Mouse (Mus musculus): Measurements from ENCODE around the gene Ccdc182. TPM values are rescaled to one million over a fixed set of nuclear protein-coding genes. Genes with fewer than 3 reads are reported as not detected.
A peak's percentile ranks its signal among the peaks of the same experiment; 100 is the strongest.

Gene Ccdc182
- polyA plus RNA-seq, 1 experiment from 2014 or later, result not detected

- ATAC-seq (ENCODE audit: low FRiP score, low TSS enrichment), result no peak
- WGBS, result 38% methylated on average over 7 of the region's 7 CpGs
Measured at GRCm38 (mm10) chr11:88260463-88260862, 33.4 kb upstream of the Ccdc182 start.

GRCm38 (mm10) chr11:88264889-88265288, 29.0 kb upstream of the Ccdc182 start:
- no peak for ATAC-seq (ENCODE audit: low FRiP score, low TSS enrichment)
- DNase-seq (ENCODE audit: low spot score), result no peak
- no peaks in the 10 kb centered on the region for H3K36me3 ChIP-seq (ENCODE audit: control insufficient read depth, insufficient read depth, low read length)
- 75% methylated on average over 5 of the region's 5 CpGs for WGBS
- no peak overlapping the region for H3K4me2 ChIP-seq (replicated peaks; ENCODE audit: low read depth)
- H3K4me3 ChIP-seq (ENCODE audit: low read depth, low read length), result no peak overlapping the region
- TF ChIP-seq EP300 (optimal IDR thresholded peaks at IDR 0.05) (no peak), CTCF (IDR thresholded peaks at IDR 0.05; ENCODE audit: low read depth) (no peak)
- H3K27ac ChIP-seq (replicated peaks), result no peak overlapping the region
- H3K9me3 ChIP-seq (ENCODE audit: control insufficient read depth, low read length), result no peaks in the 10 kb centered on the region
- no peaks in the 10 kb centered on the region for H3K4me1 ChIP-seq (replicated peaks; ENCODE audit: control insufficient read depth, insufficient read depth)
- no peak overlapping the region for H3K9ac ChIP-seq (ENCODE audit: low read length)
- H3K27me3 ChIP-seq (ENCODE audit: control insufficient read depth, insufficient read depth, low read length), result no peaks in the 10 kb centered on the region

More at GRCm38 (mm10) chr11:88260463-88260862, 33.4 kb upstream of the Ccdc182 start:
- no peak for DNase-seq (ENCODE audit: low spot score)
- Histone ChIP-seq H3K4me1 (replicated peaks; ENCODE audit: control insufficient read depth, insufficient read depth) (no peaks in the 10 kb centered on the region), H3K4me2 (replicated peaks; ENCODE audit: low read depth) (no peak overlapping the region), H3K36me3 (ENCODE audit: control insufficient read depth, insufficient read depth, low read length) (no peaks in the 10 kb centered on the region), H3K27me3 (ENCODE audit: control insufficient read depth, insufficient read depth, low read length) (no peaks in the 10 kb centered on the region), H3K9me3 (ENCODE audit: control insufficient read depth, low read length) (no peaks in the 10 kb centered on the region), H3K27ac (replicated peaks) (no peak overlapping the region), H3K9ac (ENCODE audit: low read length) (no peak overlapping the region), H3K4me3 (ENCODE audit: low read depth, low read length) (no peak overlapping the region)
- TF ChIP-seq EP300 (optimal IDR thresholded peaks at IDR 0.05) (no peak), CTCF (IDR thresholded peaks at IDR 0.05; ENCODE audit: low read depth) (no peak)

- 32% methylated on average over 6 of the region's 6 CpGs for WGBS
- Histone ChIP-seq H3K27ac (replicated peaks) (no peak overlapping the region), H3K4me1 (replicated peaks; ENCODE audit: control insufficient read depth, insufficient read depth) (no peaks in the 10 kb centered on the region), H3K27me3 (ENCODE audit: control insufficient read depth, insufficient read depth, low read length) (no peaks in the 10 kb centered on the region), H3K4me3 (ENCODE audit: low read depth, low read length) (no peak overlapping the region), H3K36me3 (ENCODE audit: control insufficient read depth, insufficient read depth, low read length) (no peaks in the 10 kb centered on the region), H3K9me3 (ENCODE audit: control insufficient read depth, low read length) (no peaks in the 10 kb centered on the region), H3K4me2 (replicated peaks; ENCODE audit: low read depth) (no peak overlapping the region), H3K9ac (ENCODE audit: low read length) (no peak overlapping the region)
- ATAC-seq (ENCODE audit: low FRiP score, low TSS enrichment) (no peak), DNase-seq (ENCODE audit: low spot score) (no peak)
- TF ChIP-seq CTCF (IDR thresholded peaks at IDR 0.05; ENCODE audit: low read depth), result no peak
- no peak for TF ChIP-seq EP300 (optimal IDR thresholded peaks at IDR 0.05)
Measured at GRCm38 (mm10) chr11:88266311-88266710, 27.5 kb upstream of the Ccdc182 start.

GRCm38 (mm10) chr11:88271870-88272269, 22.0 kb upstream of the Ccdc182 start:
- Histone ChIP-seq H3K27ac (replicated peaks) (no peak overlapping the region), H3K4me2 (replicated peaks; ENCODE audit: low read depth) (no peak overlapping the region), H3K27me3 (ENCODE audit: control insufficient read depth, insufficient read depth, low read length) (no peaks in the 10 kb centered on the region), H3K9ac (ENCODE audit: low read length) (no peak overlapping the region), H3K4me1 (replicated peaks; ENCODE audit: control insufficient read depth, insufficient read depth) (no peaks in the 10 kb centered on the region), H3K4me3 (ENCODE audit: low read depth, low read length) (no peak overlapping the region), H3K9me3 (ENCODE audit: control insufficient read depth, low read length) (no peaks in the 10 kb centered on the region), H3K36me3 (ENCODE audit: control insufficient read depth, insufficient read depth, low read length) (no peaks in the 10 kb centered on the region)
- ATAC-seq (ENCODE audit: low FRiP score, low TSS enrichment), result peak; percentile 66
- peak; percentile 34; the same call in 1 of the 2 replicates for TF ChIP-seq CTCF (IDR thresholded peaks at IDR 0.05; ENCODE audit: low read depth)
- no peak for TF ChIP-seq EP300 (optimal IDR thresholded peaks at IDR 0.05)
- 59% methylated on average over 3 of the region's 3 CpGs for WGBS
- no peak for DNase-seq (ENCODE audit: low spot score)

- Histone ChIP-seq H3K36me3 (ENCODE audit: control insufficient read depth, insufficient read depth, low read length) (no peaks in the 10 kb centered on the region), H3K4me2 (replicated peaks; ENCODE audit: low read depth) (no peak overlapping the region), H3K4me1 (replicated peaks; ENCODE audit: control insufficient read depth, insufficient read depth) (no peaks in the 10 kb centered on the region), H3K9ac (ENCODE audit: low read length) (no peak overlapping the region), H3K27me3 (ENCODE audit: control insufficient read depth, insufficient read depth, low read length) (no peaks in the 10 kb centered on the region), H3K4me3 (ENCODE audit: low read depth, low read length) (no peak overlapping the region), H3K27ac (replicated peaks) (no peak overlapping the region), H3K9me3 (ENCODE audit: control insufficient read depth, low read length) (no peaks in the 10 kb centered on the region)
- DNase-seq (ENCODE audit: low spot score), result no peak
- ATAC-seq (ENCODE audit: low FRiP score, low TSS enrichment), result no peak
- TF ChIP-seq EP300 (optimal IDR thresholded peaks at IDR 0.05) (no peak), CTCF (IDR thresholded peaks at IDR 0.05; ENCODE audit: low read depth) (no peak)
- 64% methylated on average over 23 of the region's 23 CpGs for WGBS
Measured at GRCm38 (mm10) chr11:88274111-88274879, 19.6 kb upstream of the Ccdc182 start.

GRCm38 (mm10) chr11:88274901-88275498, 18.9 kb upstream of the Ccdc182 start:
- Histone ChIP-seq H3K36me3 (ENCODE audit: control insufficient read depth, insufficient read depth, low read length) (no peaks in the 10 kb centered on the region), H3K4me2 (replicated peaks; ENCODE audit: low read depth) (0 out of 2 replicates have a peak overlapping the region, but pooled peaks have one; percentile 5), H3K9me3 (ENCODE audit: control insufficient read depth, low read length) (no peaks in the 10 kb centered on the region), H3K27me3 (ENCODE audit: control insufficient read depth, insufficient read depth, low read length) (no peaks in the 10 kb centered on the region), H3K9ac (ENCODE audit: low read length) (no peak overlapping the region), H3K4me3 (ENCODE audit: low read depth, low read length) (no peak overlapping the region), H3K27ac (replicated peaks) (no peak overlapping the region), H3K4me1 (replicated peaks; ENCODE audit: control insufficient read depth, insufficient read depth) (no peaks in the 10 kb centered on the region)
- 21% methylated on average over 13 of the region's 13 CpGs for WGBS
- ATAC-seq (ENCODE audit: low FRiP score, low TSS enrichment), result no peak
- TF ChIP-seq CTCF (IDR thresholded peaks at IDR 0.05; ENCODE audit: low read depth) (no peak), EP300 (optimal IDR thresholded peaks at IDR 0.05) (no peak)
- DNase-seq (ENCODE audit: low spot score), result no peak

All from stomach, postnatal 0 days (tissue).